Mouse (Mus musculus): ENCODE data around the gene Pappa2.

Gene Pappa2

GRCm38 (mm10) chr1:158910661-158911060 lies 69.6 kb downstream of the Pappa2 start:
- peak; percentile 50 for ATAC-seq (ENCODE audit: low TSS enrichment)

- ATAC-seq (ENCODE audit: low TSS enrichment) = no peak
Measured at GRCm38 (mm10) chr1:158897339-158897738, 83.0 kb downstream of the Pappa2 start.

- ATAC-seq (ENCODE audit: low TSS enrichment) = no peak
Measured at GRCm38 (mm10) chr1:158894441-158894840, 85.8 kb downstream of the Pappa2 start.

- ATAC-seq (ENCODE audit: low TSS enrichment) = peak; percentile 86
Measured at GRCm38 (mm10) chr1:158875487-158875886, 104.8 kb downstream of the Pappa2 start.

GRCm38 (mm10) chr1:158874552-158875077 lies 105.7 kb downstream of the Pappa2 start:
- no peak for ATAC-seq (ENCODE audit: low TSS enrichment)

GRCm38 (mm10) chr1:158873631-158874030 lies 106.7 kb downstream of the Pappa2 start:
- no peak for ATAC-seq (ENCODE audit: low TSS enrichment)

GRCm38 (mm10) chr1:158871401-158871800 lies 108.9 kb downstream of the Pappa2 start:
- no peak for ATAC-seq (ENCODE audit: low TSS enrichment)

GRCm38 (mm10) chr1:158860190-158860589 lies 120.1 kb downstream of the Pappa2 start:
- no peak for ATAC-seq (ENCODE audit: low TSS enrichment)

- no peak for ATAC-seq (ENCODE audit: low TSS enrichment)
Measured at GRCm38 (mm10) chr1:158853936-158854882, 126.1 kb downstream of the Pappa2 start.

GRCm38 (mm10) chr1:158852836-158853567 lies 127.3 kb downstream of the Pappa2 start:
- 0 out of 2 replicates have a peak, but pooled peaks have one; percentile 38 for ATAC-seq (ENCODE audit: low TSS enrichment)

GRCm38 (mm10) chr1:158850459-158850858 lies 129.8 kb downstream of the Pappa2 start:
- no peak for ATAC-seq (ENCODE audit: low TSS enrichment)

GRCm38 (mm10) chr1:158844604-158845003 lies 135.7 kb downstream of the Pappa2 start:
- ATAC-seq (ENCODE audit: low TSS enrichment) = no peak

GRCm38 (mm10) chr1:158837151-158837550 lies 143.1 kb downstream of the Pappa2 start:
- no peak for ATAC-seq (ENCODE audit: low TSS enrichment)

GRCm38 (mm10) chr1:158830152-158830551 lies 150.1 kb downstream of the Pappa2 start:
- ATAC-seq (ENCODE audit: low TSS enrichment) = no peak

GRCm38 (mm10) chr1:158827931-158828330 lies 152.4 kb downstream of the Pappa2 start:
- no peak for ATAC-seq (ENCODE audit: low TSS enrichment)

GRCm38 (mm10) chr1:158819676-158820075 lies 160.6 kb downstream of the Pappa2 start:
- ATAC-seq (ENCODE audit: low TSS enrichment) = no peak

- ATAC-seq (ENCODE audit: low TSS enrichment) = no peak
Measured at GRCm38 (mm10) chr1:158816479-158816878, 163.8 kb downstream of the Pappa2 start.

GRCm38 (mm10) chr1:158811887-158812286 lies 168.4 kb downstream of the Pappa2 start:
- no peak for ATAC-seq (ENCODE audit: low TSS enrichment)

GRCm38 (mm10) chr1:158775486-158775885 lies 204.8 kb downstream of the Pappa2 start:
- no peak for ATAC-seq (ENCODE audit: low TSS enrichment)

- no peak for ATAC-seq (ENCODE audit: low TSS enrichment)
Measured at GRCm38 (mm10) chr1:158773102-158773501, 207.2 kb downstream of the Pappa2 start.

- ATAC-seq (ENCODE audit: low TSS enrichment) = no peak
Measured at GRCm38 (mm10) chr1:158770756-158771155, 209.5 kb downstream of the Pappa2 start.

- no peak for ATAC-seq (ENCODE audit: low TSS enrichment)
Measured at GRCm38 (mm10) chr1:158770036-158770655, 210.1 kb downstream of the Pappa2 start.

All from frontal cortex, adult (tissue).